Mouse (Mus musculus) forebrain, embryonic 14.5 days (tissue): ENCODE measurements around the gene Bcas1. TPM values are rescaled to one million over a fixed set of nuclear protein-coding genes. Genes with fewer than 3 reads are reported as not detected.
A peak's percentile ranks its signal among the peaks of the same experiment; 100 is the strongest.

ENCODE experiments used
- ATAC-seq: fragments of 200-750 bp; cut with Nextera tagmentation; 2 replicates; pipeline ENCODE4 v1.8.0; 2017; ENCODE audit warnings: mild to moderate bottlenecking, moderate library complexity
- DNase-seq: peaks from one replicate; pipeline ENCODE4 v3.0.0-alpha.2; 2015; ENCODE audit warnings: low spot score
- H3K27ac ChIP-seq: fragments of 300-500 bp; sonication (generic); 2 replicates; pipeline ENCODE4 v1.5.1; 2014; ENCODE audit warnings: low read depth, mild to moderate bottlenecking, control low read depth, low read length, moderate library complexity
- H3K27me3 ChIP-seq: fragments of 300-500 bp; sonication (generic); replicated peaks from 2 replicates; pipeline ENCODE4 v1.6.1; 2014; ENCODE audit warnings: low read length, control low read depth, mixed read lengths; ENCODE audit not compliant: control insufficient read depth, insufficient read depth
- H3K36me3 ChIP-seq: fragments of 300-500 bp; sonication (generic); 2 replicates; pipeline ENCODE4 v1.6.1; 2014; ENCODE audit warnings: low read length, control low read depth; ENCODE audit not compliant: control insufficient read depth, insufficient read depth
- H3K4me1 ChIP-seq: fragments of 300-500 bp; sonication (generic); 2 replicates; pipeline ENCODE4 v1.6.1; 2014; ENCODE audit warnings: antibody characterized with exemption, low read length, control low read depth; ENCODE audit not compliant: control insufficient read depth, insufficient read depth
- H3K4me2 ChIP-seq: fragments of 300-500 bp; sonication (generic); 2 replicates; pipeline ENCODE4 v1.6.1; 2014; ENCODE audit warnings: mild to moderate bottlenecking, control low read depth, low read length
- H3K4me3 ChIP-seq: fragments of 300-500 bp; sonication (generic); 2 replicates; pipeline ENCODE4 v1.5.1; 2014; ENCODE audit warnings: low read depth, low read length, control low read depth
- H3K9ac ChIP-seq: fragments of 300-500 bp; sonication (generic); 2 replicates; pipeline ENCODE4 v1.6.1; 2014; ENCODE audit warnings: mild to moderate bottlenecking, low read length, control low read depth, moderate library complexity
- H3K9me3 ChIP-seq: fragments of 300-500 bp; sonication (generic); replicated peaks from 2 replicates; pipeline ENCODE4 v1.6.1; 2016; ENCODE audit warnings: low read length, control low read depth, mixed read lengths; ENCODE audit not compliant: control insufficient read depth
- WGBS: fragments of 180-500 bp; shearing (Covaris S2); extraction: QIAGEN DNeasy Blood & Tissue Kit; methylation state at CpG from one replicate; pipeline ENCODE4 v1.1.7; 2014; 5-methylcytosine and 5-hydroxymethylcytosine counted together
- polyA plus RNA-seq: library from polyadenylated mRNA; unstranded; fragments of >200 nt; fragmentation: Nextera tagmentation; extraction: Ambion mirVana; gene quantifications from 2 replicates; pipeline ENCODE4 v1.2.1, GENCODE M21; 2014

The Bcas1 gene
- polyA plus RNA-seq, 1 experiment from 2014 or later: 1.4 TPM

GRCm38 (mm10) chr2:170306637-170307320, 120.9 kb downstream of the Bcas1 start:
- peaks cover 8% of the 10 kb centered on the region for H3K4me1 ChIP-seq
- no peak overlapping the region for H3K4me2 ChIP-seq
- ATAC-seq: no peak
- no peaks in the 10 kb centered on the region for H3K9me3 ChIP-seq
- peak overlapping the region; percentile 46; the same call in 1 of the 2 replicates for H3K27ac ChIP-seq
- WGBS: 86% methylated on average over 9 of the region's 9 CpGs
- no peak overlapping the region for H3K4me3 ChIP-seq
- H3K9ac ChIP-seq: no peak overlapping the region
- DNase-seq: no peak
- H3K36me3 ChIP-seq: no peaks in the 10 kb centered on the region
- no peaks in the 10 kb centered on the region for H3K27me3 ChIP-seq

DNA sequence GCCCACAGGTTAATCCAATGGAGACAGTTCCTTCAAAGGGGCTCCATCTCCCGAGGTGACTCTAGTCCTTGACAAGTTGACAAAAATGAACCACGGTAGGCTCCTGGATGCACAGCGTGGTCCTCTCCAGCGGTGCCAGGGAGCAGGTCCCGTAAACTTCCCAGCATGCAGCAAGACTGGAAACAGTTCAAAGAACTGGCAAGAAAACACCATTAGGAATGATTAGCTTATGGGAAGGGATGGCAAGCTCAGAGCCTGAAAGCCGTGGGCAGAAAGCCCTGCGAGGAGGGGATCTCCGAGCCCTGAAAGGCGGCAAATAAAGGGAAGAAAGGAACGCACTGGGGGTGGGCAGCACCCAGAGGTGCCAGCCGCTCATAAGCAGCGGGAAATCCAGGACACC, 122.9 kb downstream of the Bcas1 start:
- DNase-seq: peak; percentile 79
- WGBS: 40% methylated on average over 12 of the region's 12 CpGs
- Histone ChIP-seq H3K9me3 (no peaks in the 10 kb centered on the region), H3K4me1 (peaks cover 8% of the 10 kb centered on the region), H3K27me3 (no peaks in the 10 kb centered on the region), H3K4me2 (peak overlapping the region; percentile 4), H3K27ac (no peak overlapping the region), H3K36me3 (no peaks in the 10 kb centered on the region), H3K9ac (no peak overlapping the region), H3K4me3 (no peak overlapping the region)
- ATAC-seq: no peak

DNA sequence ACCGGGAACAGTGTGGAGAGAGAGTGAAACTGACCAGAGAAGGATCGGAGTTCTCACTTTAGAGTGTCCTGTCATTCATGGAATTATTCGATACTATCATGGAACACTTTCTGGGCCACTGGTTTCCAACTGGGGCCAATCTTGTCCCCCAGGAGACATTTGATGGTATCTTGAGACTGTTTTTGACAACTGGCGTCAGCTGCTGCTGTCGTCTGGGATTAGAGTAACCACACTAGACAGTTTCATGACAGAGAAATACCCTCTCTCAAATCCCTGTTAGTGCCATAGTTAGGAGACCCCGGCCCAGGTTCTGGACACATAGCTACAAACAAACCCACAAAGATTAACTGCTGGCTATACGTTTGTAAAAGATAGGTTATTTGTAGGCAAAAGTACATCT, 124.0 kb downstream of the Bcas1 start:
- DNase-seq (no peak), ATAC-seq (no peak)
- no peaks in the 10 kb centered on the region for H3K36me3 ChIP-seq
- no peak overlapping the region for H3K9ac ChIP-seq
- H3K4me1 ChIP-seq: peaks cover 8% of the 10 kb centered on the region
- no peak overlapping the region for H3K4me3 ChIP-seq
- 94% methylated on average over 7 of the region's 7 CpGs for WGBS
- no peak overlapping the region for H3K4me2 ChIP-seq
- H3K27me3 ChIP-seq: no peaks in the 10 kb centered on the region
- H3K27ac ChIP-seq: no peak overlapping the region
- H3K9me3 ChIP-seq: no peaks in the 10 kb centered on the region

DNA sequence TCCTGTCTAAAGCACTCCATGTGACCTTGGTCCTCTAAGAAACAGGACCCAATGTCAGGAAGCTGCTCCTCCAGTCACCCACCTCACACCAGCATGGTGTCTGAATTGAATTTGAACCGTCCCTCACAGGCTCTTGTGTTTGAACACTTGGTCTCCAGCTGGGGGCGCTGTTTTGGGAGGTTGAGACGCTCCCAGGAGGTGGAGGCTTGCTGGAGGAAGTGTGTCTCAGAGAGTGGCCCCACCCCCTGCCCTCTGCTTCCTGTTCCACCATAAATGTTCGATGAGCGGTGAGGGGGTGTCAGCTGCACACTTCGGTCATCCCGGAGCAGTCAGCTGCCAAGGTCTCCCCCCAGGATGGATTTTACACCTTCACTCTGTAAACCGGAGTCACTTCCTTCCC, 124.8 kb downstream of the Bcas1 start:
- H3K9me3 ChIP-seq: no peaks in the 10 kb centered on the region
- no peak overlapping the region for H3K4me3 ChIP-seq
- H3K4me2 ChIP-seq: no peak overlapping the region
- DNase-seq (no peak), ATAC-seq (no peak)
- H3K27ac ChIP-seq: no peak overlapping the region
- WGBS: 85% methylated on average over 8 of the region's 8 CpGs
- H3K9ac ChIP-seq: no peak overlapping the region
- H3K36me3 ChIP-seq: no peaks in the 10 kb centered on the region
- peaks cover 4% of the 10 kb centered on the region for H3K4me1 ChIP-seq
- H3K27me3 ChIP-seq: no peaks in the 10 kb centered on the region

Other genes starting within 250 kb of the Bcas1 start
- 128 and 139 TPM in 2 replicates for gene Pfdn4, start 68.6 kb upstream of the Bcas1 start, polyA plus RNA-seq
- gene Cyp24a1, start 69.3 kb upstream of the Bcas1 start, polyA plus RNA-seq: not detected in 2 replicates
- not detected in 2 replicates for gene 4930470P17Rik, start 174.2 kb upstream of the Bcas1 start, polyA plus RNA-seq